Mouse (Mus musculus) thymus, adult 18-20 months (tissue): ENCODE measurements around the gene Gm19684.
"Not testable (repeated sequence)": the region's sequence is repeated elsewhere in the genome, so short reads cannot be mapped to it uniquely, and the experiment has no call there.

Experiments used
- DNase-seq, 2 experiments: peaks; one replicate each; pipeline ENCODE4 v3.0.0; 2022; ENCODE audit warnings: mixed read lengths in 2 of 2

Gm19684 gene

DNA sequence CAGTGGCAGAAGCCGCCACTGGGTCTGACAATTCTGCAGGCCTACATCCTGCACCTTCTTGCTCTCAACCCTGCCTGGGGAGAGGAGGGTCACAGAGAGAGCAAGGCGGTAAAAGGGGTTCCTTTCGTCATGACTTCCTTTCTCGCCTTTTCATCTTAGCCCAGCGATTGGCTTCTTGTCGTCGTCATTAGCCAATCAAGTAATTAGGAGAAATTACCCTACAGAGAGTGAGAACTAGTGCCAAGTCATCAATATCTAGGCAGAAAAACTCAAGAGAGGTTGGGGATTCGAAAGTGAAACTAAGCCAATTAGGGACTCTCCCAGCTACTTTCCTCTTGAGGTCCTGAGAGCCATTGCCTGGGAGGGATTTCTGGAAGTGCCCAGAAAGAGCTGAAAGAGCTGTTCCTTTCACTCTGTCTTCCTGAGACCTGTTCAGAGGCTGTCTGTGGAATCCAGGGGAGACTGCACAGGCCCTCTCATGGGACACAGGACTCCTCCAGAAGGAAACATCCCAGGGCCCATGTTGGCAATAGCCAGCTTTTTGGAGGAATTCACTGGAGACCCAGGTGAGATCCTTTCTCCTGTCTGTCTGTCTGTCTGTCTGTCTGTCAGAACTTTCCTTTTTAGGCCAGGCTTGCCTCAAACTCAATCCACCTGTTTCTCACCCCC is at the start of gene Gm19684:
TSS of gene Gm19684 (plus strand) at position 327 of the 669 bp plus-strand sequence.
- DNase-seq = peak; percentile 61 to 85

- not testable (repeated sequence) for DNase-seq
These were observed 39.6 kb upstream of the Gm19684 start for GRCm38 (mm10) chr17:36081901-36082300.

- not testable (repeated sequence) for DNase-seq
These were observed 38.8 kb upstream of the Gm19684 start for GRCm38 (mm10) chr17:36082519-36083232.

- peak in 1 of 2 experiments; percentile 36 for DNase-seq
These were observed 38.1 kb upstream of the Gm19684 start for GRCm38 (mm10) chr17:36083266-36083869.

- peak in 1 of 2 experiments; percentile 36 for DNase-seq
These were observed 37.5 kb upstream of the Gm19684 start for GRCm38 (mm10) chr17:36083870-36084451.

DNA sequence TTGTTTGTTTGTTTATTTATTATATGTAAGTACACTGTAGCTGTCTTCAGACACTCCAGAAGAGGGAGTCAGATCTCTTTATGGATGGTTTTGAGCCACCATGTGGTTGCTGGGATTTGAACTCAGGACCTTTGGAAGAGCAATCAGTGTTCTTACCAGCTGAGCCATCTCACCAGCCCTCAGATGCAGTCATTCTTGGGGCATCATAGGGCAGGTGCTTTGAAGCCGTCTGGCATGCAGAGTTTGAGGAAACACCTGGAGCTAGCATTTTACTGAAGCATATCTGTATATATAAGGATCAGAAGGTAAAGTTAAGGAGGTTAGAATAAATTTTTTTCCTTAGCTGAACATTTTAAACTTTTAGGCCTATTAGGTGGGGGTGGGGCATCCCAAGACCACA is 35.5 kb upstream of the Gm19684 start:
- DNase-seq = peak; percentile 46 to 69

DNA sequence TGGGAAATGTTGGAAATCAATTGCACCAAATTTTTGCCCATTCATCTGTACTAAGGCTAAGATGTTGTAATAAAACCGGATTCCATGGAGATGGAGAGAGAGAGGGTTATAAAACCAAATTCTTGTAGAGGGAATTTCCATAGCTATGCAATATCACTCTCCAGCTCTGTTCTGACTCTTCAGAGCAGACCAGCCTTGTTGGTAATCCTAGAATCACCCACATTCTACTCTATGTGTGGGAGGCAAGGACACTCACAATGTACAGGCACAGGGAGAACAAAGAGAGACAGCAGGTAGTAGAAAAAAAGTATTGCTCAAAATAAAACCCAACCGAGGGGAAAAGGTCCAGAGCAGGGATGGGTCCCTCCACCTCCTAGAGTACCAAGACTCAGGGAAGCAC is 29.5 kb upstream of the Gm19684 start:
- not testable (repeated sequence) for DNase-seq

GRCm38 (mm10) chr17:36092520-36092919 is 29.0 kb upstream of the Gm19684 start:
- DNase-seq = not testable (repeated sequence)

DNA sequence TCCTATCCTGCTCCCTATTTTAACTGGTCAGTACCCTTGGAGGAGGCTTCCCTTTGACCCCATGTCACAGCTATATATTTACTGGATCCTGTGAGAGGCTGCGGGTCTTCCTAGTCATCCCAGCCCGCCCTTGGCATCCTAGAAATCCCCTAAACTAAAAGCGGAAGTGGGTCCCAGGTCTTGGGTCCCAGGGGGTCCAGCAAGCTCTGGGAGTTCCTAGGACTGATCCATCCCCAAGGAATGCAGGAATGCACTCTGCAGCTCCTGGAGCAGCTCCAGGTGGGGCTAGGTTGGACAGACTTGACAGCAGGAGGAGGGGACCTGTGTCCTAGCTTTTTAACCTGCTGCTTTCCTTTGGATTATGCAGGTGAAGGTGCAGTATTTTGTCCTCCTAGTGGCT is 27.5 kb upstream of the Gm19684 start:
- no peak for DNase-seq

DNA sequence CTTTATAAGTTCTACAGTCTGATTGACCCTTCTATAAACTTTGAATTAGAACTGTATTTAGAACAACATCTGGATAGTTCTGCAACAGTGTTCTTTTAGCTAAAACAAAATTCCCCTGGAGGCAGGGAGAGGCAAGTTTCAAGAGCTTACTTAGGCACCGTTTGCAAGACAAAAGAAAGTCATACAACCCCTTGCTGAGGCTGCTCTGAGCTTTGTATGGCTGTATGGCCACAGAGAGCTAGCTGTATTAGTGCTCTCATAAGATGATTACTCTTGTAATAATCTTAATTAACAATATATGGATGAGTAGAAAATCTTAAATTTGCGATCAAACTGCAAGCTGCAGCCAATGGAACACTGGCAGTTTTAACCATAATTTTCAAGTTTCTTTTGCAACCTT is 21.9 kb upstream of the Gm19684 start:
- not testable (repeated sequence) for DNase-seq

GRCm38 (mm10) chr17:36102091-36102490 is 19.4 kb upstream of the Gm19684 start:
- DNase-seq = not testable (repeated sequence)

GRCm38 (mm10) chr17:36110129-36110528 is 11.3 kb upstream of the Gm19684 start:
- DNase-seq = not testable (repeated sequence)

- not testable (repeated sequence) for DNase-seq
These were observed 10.6 kb upstream of the Gm19684 start for GRCm38 (mm10) chr17:36110641-36111509.

DNA sequence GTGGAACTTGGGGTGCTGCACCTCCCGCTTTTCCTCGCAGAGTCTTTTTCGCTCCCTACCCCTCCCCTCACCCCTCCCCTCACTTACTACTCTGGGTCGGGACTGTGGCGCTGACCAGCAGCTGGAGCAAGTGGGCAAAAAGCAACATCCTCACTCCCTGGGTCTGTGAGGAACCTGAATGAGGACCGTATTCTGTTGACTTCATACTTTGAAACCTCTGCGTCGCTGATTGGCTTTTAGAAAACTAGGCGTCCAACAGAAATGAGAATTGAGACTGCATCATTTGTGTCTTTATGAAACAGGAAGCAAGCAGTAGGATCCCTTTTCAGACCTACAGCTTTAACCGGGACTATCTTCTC is 10.0 kb upstream of the Gm19684 start:
- peak in 1 of 2 experiments; percentile 62 for DNase-seq

DNA sequence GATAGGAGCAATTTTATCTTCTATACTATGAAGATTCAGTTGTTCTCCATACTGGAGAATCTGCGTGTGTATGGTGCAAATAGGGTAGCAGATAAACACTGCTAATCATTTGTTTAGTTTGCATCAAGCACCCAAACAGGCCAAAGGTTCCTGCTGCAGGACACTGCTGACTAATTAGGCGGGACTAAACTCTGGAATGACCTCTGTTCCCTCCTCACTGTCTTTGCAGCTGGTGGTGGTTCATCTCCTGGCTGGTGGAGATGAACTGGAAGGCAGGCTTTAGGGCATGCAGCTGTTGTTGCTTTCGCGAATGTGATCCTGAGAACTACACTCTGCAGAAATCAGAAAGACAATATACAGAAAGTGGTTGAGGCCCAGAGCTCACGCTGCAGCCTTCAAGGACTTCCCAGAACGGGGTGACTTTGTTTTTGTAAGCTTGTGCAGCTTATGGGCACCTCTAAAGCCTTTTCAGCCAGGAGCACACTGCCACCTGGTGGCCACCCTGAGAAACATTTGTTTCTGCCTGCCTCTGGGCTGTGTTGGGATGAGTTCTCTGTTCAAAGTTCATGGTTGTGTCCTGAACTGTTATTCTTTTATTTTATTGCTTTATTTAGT is 7.4 kb upstream of the Gm19684 start:
- not testable (repeated sequence) for DNase-seq

- DNase-seq = not testable (repeated sequence)
These were observed 4.9 kb upstream of the Gm19684 start for GRCm38 (mm10) chr17:36116545-36116944.

DNA sequence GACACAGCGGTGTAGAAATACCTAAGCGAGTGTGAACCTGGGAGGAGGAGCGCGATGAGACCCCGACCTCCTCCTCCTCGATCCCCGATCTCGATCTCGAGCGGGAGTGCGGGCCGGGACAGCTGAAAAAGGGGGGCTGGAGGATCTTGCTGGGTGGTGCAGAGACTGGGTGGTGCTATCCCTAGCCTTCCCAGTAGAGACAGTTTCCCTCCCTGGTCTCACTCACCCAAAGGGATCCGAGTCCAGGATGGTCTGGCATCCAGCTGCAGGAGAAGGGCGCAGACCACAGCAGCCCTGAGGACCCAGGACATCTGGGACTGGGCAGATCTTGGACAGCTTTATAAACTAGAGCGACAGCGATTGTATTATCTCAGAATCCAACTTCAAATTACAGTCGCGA is 639 bp upstream of the Gm19684 start:
- DNase-seq = not testable (repeated sequence)

DNA sequence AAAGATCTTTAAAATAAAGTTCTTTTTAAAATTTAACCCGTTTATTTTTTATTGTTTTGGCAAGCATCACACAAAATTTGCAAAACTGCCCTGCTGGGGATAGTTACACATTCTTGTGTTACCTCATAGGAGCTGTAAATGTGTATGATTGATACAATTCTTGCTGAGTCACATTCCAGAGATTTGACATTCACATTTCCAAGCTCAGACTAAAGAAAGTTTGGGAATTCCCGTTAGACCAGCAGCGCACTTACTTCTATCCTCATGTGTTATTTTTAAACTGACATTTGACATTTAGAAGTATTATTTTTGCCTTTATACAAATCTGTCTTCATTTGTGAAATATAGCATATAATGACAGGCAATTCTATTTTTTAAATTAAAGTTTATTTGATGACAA is 2.6 kb downstream of the Gm19684 start:
- not testable (repeated sequence) for DNase-seq

DNA sequence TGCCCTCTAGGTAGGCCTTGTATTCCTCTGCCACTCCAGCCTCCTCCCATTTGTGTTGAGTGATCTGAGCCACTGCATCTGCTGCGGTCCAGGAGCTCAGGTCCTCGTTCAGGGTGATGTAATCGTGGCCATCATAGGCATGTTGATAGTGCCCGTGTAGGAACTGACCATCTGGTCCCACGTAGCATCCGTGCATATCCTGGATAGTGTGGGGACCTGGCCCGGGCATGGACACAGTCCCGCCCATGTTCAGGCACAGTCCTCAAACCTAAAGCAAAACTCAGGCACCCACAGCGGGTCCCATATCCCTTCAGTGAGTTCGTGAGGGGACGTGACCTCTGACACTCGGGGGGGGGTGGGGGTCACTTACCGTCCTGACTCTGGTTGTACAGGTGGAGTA is 7.0 kb downstream of the Gm19684 start:
- DNase-seq = not testable (repeated sequence)

DNA sequence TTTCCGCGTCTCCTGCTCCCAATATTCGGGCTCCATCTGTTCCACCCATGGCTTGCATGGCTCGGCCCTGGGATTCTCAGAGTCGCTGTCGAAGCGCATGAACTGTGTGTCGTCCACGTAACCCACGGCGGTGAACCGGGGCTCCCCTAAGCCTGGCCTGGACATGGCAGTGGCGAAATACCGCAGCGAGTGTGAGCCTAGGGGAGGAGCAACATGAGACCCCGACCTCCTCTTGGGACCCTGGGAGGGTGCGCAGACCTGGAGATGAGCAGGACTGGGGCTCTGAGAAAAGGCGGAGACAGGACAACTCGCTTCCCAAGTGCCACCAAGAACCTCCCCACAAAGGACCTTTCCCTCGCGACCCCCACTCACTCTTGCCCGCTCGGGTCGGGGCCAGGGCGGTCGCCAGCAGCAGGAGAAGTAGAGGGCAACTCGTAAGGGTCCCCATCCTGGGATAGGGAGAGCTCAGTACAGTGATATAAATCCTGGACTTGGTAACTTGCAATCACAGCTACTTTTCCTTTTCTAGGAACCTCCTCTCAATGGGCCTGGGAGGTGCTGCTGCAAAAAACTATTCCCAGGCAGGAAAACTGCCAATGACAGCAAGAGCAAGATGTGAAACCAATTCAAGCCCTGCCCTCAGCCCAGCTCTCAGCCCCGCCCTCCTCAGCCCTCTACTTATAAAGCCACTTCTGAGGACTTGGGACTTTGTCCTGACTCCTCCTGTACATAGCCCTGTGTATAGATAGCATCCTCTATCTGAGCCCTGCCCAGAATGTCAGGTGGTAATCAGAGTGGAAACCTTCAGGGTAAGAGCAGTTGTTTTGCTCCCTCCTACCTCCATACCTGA is 7.7 kb downstream of the Gm19684 start, which contains the start of gene Gm7030:
TSS of gene Gm7030 (minus strand) at position 458 of the 850 bp plus-strand sequence.
- not testable (repeated sequence) for DNase-seq
